Mouse (Mus musculus) natural killer cell, adult 2 months (primary cell): ENCODE measurements around the gene Celf5.

Experiments used
- DNase-seq, 2 experiments: peaks; one replicate each; pipeline ENCODE4 v3.0.0; 2022; ENCODE audit warnings: low spot score in 2 of 2

Gene Celf5

DNA sequence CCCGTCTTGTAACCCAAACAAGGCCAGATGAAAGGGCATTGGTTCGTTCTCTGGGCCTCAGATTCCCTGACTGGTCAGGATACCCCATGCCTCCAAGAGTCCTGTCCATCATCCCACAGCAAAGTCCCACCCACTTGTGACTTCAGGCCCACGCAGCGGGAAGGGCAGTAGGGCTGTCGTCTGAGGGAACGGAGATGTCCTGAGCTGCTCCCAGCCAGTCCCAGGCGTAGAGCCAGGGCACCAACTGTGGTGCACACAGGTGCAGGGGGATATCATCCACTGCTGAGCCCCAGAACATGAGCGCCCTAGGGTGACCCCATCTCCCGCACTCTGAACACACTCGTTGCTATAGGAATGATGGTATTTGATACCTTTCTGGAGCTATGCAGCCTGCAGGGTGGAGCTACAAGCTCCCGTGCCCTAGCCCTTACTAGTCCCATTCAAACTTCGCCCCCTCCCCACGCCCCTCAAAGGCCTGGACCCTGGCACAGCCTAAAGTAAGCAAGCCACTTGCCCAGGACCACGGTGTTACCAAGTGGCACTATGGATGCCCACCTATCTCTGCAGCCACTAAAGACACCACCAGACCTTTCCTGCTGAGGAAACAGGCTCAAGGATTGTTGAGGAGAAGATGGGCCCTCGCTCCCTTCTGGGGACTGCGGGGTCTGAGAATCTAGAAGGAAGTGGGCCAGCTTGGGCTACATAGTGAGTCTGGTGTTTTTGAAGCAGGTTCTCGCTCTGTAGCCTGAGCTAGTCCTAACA lies 66.8 kb downstream of the Celf5 start:
- no peak for DNase-seq

DNA sequence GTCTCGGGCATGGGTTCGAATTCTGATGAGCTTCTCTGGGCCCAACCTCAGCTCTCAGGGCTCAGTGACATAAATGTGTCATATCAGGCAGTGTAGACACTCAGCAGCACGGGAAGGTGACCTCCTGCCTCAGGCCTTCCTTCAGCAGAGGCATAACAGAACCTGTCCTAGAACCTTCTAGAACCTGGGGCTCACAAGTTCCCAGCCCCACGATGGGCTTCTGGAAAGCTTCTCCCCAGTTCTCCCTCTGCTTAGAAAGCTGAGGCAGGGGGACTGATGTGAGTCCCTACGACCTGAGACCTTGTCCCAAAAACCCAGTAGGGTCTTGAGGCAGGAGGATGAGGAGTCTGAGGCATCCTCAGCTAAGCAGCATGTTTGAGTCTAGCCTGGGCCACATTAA lies 67.4 kb downstream of the Celf5 start:
- DNase-seq = no peak

DNA sequence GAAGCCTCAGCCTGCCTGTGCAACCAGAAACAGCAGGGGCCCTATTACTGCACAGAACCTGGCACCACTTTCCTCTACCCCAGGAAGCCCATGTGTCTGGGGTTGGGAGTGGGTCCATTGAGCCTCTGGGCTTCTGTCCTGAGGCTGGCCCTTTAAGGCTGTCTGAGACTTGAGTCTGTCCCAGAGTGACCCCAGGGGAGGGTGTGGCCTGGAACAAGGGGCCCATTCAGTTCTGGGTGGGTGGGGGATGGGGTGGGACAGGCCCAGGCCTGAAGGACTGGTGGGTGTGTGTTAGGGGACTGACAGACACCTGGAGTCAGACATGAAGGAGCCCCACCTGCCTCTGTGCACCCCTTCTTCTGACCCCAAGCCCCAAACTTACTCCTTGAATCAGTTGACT lies 67.8 kb downstream of the Celf5 start:
- no peak for DNase-seq

DNA sequence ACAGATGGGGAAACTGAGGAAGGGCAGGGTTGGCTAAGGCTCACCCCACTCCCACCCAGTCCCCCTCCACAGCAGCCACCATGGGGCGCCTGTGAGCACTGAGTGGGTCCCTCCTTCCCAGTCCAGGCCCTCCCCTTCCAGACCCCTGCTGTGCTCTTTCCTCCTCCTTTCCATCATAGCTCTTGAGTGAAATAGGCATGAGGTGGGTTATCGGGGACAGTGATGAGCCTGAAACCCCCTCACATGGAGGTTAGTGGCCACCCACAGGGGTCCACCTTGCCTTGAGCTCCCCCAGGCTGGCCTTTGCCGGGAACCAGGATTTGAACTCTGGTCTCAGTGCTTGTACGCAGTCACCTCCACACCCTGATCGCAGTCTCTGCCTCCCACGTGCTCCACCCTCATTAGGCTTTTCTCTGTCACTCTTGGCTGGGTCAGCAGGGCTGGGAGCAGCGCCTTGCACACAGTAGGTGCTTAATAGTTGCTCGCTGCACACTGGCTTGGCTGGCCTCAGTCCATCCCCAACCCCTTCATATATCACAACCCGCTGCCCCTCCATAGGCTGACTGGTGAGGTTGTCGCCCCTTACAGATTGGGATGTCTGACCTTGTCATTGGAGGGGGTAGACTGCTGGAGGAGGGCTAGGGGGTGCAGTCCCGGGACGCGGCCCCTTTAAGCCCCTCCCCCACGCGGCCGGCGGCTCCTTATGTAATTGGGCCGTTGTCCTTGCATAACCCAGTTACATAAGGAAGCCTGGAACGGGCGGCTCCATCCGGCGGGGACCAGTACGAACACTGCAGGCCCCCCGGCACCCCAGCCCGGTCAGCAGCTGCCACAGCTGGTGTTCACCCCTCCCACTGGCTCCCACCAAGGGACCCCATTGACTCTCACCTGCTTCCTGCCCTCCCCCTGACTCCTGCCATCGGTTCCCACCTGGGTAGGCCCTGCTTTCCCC lies 68.9 kb downstream of the Celf5 start:
- no peak for DNase-seq

DNA sequence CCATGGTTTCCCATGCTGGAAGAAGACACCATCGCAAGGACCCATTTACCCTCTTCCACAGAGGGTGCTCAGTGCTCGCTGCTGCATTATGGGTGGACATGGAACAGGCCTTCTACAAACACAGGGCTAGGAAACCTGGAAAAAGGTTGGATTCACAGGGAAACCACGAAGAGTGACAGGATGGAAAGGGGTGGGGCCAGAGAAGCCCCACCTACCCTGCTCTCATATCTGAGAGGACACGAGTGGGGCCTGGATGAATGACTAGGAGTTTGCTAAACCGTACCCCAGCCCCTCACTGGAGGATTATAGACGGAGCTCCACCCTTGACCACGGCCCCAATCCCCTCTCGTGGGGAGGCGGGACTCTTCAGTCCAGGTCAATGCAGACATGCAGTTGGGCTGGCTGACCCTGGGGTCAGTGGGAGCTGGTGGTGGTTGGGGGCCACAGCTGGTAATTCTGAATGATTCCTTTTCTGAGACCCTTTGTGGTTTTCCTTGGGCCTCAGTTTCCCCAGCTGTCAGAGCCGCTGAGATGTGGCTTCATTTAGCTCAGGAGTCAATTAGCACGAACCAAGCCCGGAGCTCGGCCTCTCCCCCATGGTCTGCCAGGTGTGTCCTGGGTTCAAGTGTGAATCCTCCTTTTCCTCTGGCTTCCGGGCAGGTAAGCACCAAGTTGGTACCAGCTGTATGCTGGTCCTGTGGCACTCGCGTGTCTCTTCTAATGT lies 69.8 kb downstream of the Celf5 start:
- DNase-seq = no peak

DNA sequence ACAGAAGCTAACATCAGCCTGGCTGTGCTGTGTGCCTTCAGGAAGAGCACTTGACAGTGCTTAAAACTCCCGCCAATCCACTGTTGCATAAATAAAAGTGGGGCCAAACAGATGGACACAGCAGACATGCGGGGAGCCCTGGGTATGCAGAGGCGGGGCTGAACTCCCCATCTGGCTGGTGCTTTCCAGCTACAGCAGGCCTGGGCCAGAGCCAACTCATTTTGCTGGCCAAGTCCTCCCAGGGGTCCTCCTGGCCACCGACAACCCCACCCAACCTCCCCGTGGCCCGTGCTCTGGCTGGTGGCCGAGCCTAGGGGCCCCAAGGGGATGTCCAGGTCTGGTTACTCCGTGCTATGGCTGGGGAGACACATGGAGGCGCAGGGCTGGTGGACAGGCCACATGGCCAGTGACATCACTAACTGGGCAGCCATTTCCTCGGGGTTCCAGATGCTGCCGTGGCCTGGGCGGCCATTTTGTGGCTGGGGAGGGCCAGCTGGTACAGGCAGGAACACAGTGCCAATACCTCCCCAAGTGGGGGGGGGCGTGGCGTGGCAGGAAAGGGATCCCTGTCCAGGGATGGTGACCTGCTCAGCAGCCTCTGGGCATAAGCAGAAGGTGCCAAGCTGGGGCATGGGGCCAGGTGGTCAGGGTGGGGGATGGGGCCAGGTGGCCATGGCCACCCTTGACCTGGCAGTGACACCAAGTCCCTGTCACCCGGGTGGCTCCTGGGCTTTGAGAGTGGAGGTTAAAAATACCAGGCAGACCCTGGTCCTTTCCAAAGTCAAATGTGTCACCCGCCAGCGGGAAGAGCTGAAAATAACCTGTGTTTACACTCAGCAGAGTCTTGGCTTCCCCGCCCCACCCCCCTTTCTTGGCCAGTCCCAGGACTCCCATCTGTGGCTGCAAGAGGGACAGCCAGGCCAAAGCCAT lies 70.8 kb downstream of the Celf5 start:
- no peak for DNase-seq

DNA sequence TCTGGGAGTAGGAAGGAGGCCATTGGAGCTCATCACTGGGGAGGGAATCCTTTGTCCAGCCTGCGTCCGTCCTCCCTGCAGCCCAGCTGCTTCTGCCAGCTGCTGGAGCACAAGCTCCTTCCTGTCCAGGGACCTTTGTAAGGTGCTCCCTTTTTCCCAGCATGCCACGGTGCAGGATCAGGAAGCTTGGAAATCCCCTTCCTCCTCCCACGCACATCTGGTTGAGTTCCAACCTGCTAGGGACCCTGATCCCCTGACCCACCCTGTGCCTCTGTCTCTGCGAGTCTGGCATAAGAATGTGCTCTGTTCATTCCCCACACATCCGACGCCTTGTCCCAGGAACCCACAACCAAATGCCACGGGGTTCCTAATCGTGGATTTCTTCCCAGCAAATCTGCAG lies 71.5 kb downstream of the Celf5 start:
- no peak for DNase-seq

DNA sequence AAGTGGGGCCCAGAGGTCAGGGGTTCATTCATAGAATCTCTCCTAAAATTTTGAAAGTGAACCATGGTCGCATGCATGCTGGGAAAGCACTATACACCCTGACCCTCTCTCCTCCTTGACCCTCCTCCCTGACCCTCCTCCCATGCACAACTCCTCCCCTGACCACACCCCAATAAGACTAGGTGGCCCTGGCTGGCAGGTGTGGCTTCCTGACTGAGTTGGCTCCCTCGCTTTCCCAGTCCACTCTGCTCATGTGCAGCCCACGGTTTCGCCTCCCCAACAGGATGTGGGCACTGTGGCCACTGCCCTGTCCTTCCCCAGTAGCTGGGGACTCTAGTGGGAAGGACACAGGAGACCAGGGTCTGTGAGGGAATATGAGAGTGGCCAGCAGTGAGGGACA lies 72.2 kb downstream of the Celf5 start:
- no peak for DNase-seq

DNA sequence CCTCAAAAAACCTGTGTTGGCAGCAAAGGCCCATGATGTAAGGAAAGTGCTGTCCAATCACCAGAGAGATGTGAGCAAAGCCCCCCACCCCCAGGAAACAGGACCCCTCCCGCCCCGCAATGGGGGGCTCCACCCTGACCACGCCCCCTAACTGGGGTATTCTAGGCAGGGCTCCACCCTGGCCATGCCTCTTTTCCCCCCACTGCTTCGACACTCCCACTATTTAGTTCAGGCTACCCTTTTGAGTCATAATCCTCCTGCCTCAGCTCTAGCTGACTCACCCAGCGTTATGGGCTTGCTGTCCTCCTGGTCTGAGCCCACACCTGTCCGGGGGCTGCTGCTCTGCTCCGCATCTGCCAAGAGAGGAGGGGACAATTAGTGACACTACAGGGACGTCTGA lies 73.2 kb downstream of the Celf5 start:
- no peak for DNase-seq
